Mouse (Mus musculus) embryonic facial prominence, embryonic 15.5 days (tissue): ENCODE results near the gene Acoxl. TPM values are rescaled to one million over a fixed set of nuclear protein-coding genes. Genes with fewer than 3 reads are reported as not detected.

Experiments
- ATAC-seq: fragments of 200-750 bp; cut with Nextera tagmentation; 2 replicates; pipeline ENCODE4 v1.8.0; 2017; ENCODE audit warnings: low read depth, moderate TSS enrichment; ENCODE audit not compliant: insufficient number of reproducible peaks, low FRiP score, low TSS enrichment
- H3K27ac ChIP-seq: fragments of 300-500 bp; sonication (generic); replicated peaks from 2 replicates; pipeline ENCODE4 v1.5.1; 2015; ENCODE audit warnings: mild to moderate bottlenecking, inconsistent platforms
- H3K27me3 ChIP-seq: fragments of 300-500 bp; sonication (generic); 2 replicates; pipeline ENCODE4 v1.6.1; 2015; ENCODE audit warnings: inconsistent platforms
- H3K36me3 ChIP-seq: fragments of 300-500 bp; sonication (generic); 2 replicates; pipeline ENCODE4 v1.6.1; 2015; ENCODE audit warnings: mild to moderate bottlenecking, inconsistent platforms
- H3K4me1 ChIP-seq: fragments of 300-500 bp; sonication (generic); 2 replicates; pipeline ENCODE4 v1.6.1; 2015; ENCODE audit warnings: inconsistent platforms
- H3K4me2 ChIP-seq: fragments of 300-500 bp; sonication (generic); replicated peaks from 2 replicates; pipeline ENCODE4 v1.6.1; 2015; ENCODE audit warnings: mild to moderate bottlenecking, inconsistent platforms
- H3K4me3 ChIP-seq: fragments of 300-500 bp; sonication (generic); replicated peaks from 2 replicates; pipeline ENCODE4 v1.5.1; 2015; ENCODE audit warnings: mild to moderate bottlenecking, inconsistent platforms
- H3K9ac ChIP-seq: fragments of 300-500 bp; sonication (generic); 2 replicates; pipeline ENCODE4 v1.6.1; 2015; ENCODE audit warnings: inconsistent platforms
- H3K9me3 ChIP-seq: fragments of 300-500 bp; sonication (generic); replicated peaks from 2 replicates; pipeline ENCODE4 v1.6.1; 2016; ENCODE audit warnings: inconsistent platforms
- WGBS: fragments of 180-500 bp; shearing (Covaris S2); methylation state at CpG from one replicate; pipeline ENCODE4 v1.1.7; 2015; 5-methylcytosine and 5-hydroxymethylcytosine counted together
- polyA plus RNA-seq: library from polyadenylated mRNA; unstranded; fragments of >200 nt; fragmentation: Nextera tagmentation; extraction: Ambion mirVana; gene quantifications from 2 replicates; pipeline ENCODE4 v1.2.1, GENCODE M21; 2015

The Acoxl gene
- polyA plus RNA-seq, 1 experiment from 2014 or later: 0.15 TPM

DNA sequence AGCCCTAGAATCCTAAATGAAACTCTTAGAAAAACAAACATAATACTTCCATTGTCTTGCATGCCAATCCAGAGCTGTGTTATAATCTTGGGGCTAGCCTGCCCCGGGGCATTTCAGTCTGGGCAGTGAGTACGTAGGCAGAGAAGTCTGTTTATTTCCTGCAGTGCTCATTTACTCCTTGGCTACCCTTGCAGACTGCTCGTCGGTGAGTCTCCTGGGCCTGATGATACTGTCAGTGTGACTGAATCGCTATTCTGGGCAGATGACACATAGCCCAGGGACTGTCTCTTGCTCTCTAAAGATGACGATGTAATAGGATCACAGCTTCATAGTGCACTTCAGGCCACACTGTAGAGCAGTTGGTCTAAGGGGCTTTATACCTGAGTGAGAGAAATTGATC, 56.2 kb downstream of the Acoxl start:
- 0 out of 2 replicates have a peak, but pooled peaks have one; percentile 51 for ATAC-seq
- no peak overlapping the region for H3K4me2 ChIP-seq
- H3K9me3 ChIP-seq: no peaks in the 10 kb centered on the region
- no peak overlapping the region for H3K9ac ChIP-seq
- H3K36me3 ChIP-seq: no peaks in the 10 kb centered on the region
- no peaks in the 10 kb centered on the region for H3K27me3 ChIP-seq
- H3K27ac ChIP-seq: no peak overlapping the region
- no peak overlapping the region for H3K4me3 ChIP-seq
- H3K4me1 ChIP-seq: 0 out of 2 replicates have a peak, but pooled peaks cover 3% of the 10 kb centered on the region
- 19% methylated on average over 6 of the region's 6 CpGs for WGBS

DNA sequence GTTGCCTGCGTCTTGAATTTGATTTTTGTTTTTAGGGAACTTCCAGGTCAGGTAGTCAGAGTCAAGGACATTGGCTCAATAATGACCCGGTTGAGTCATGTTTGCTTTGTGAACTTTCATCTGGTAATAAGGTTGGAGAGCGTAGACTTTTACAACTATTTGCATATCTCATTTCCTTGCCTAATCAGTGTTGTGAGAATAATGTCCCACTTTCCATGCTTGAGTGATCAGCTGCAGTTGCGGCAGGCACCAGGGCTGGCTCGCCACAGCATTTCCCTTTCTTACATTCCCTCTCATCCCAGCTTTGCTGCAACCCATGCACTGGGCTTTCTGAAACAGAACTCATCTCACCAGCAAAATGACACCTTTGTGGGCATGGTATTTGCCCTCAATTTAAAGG, 59.0 kb downstream of the Acoxl start:
- Histone ChIP-seq H3K4me2 (no peak overlapping the region), H3K4me1 (no peaks in the 10 kb centered on the region), H3K4me3 (no peak overlapping the region), H3K27me3 (no peaks in the 10 kb centered on the region; the same call in 1 of the 2 replicates), H3K9ac (no peak overlapping the region), H3K9me3 (no peaks in the 10 kb centered on the region), H3K36me3 (no peaks in the 10 kb centered on the region), H3K27ac (no peak overlapping the region)
- no peak for ATAC-seq
- 78% methylated on average over 5 of the region's 5 CpGs for WGBS

DNA sequence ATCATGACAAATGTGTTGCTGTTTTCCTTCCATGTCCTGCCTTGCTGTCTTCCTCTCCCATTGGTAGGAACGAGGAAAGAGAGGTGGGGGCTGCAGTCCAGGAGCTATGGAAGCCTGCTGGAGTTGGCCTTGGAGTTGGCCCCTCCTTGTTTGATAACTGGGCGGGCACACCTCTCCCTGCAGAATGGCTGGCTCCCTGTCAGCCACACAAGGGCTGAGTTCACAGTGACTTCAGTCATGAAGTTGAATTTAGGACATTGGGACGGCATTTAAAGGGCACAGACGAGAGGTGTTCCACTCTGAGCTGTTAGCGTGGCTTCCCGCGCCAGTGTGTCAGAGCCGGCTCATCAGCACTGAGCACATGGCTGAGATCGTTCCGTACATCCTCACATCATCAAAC, 66.2 kb downstream of the Acoxl start:
- Histone ChIP-seq H3K4me2 (no peak overlapping the region), H3K4me3 (no peak overlapping the region), H3K27ac (no peak overlapping the region), H3K36me3 (no peaks in the 10 kb centered on the region), H3K9me3 (no peaks in the 10 kb centered on the region), H3K4me1 (peaks cover 28% of the 10 kb centered on the region), H3K27me3 (no peaks in the 10 kb centered on the region; the same call in 1 of the 2 replicates), H3K9ac (no peak overlapping the region)
- ATAC-seq: no peak
- 78% methylated on average over 10 of the region's 10 CpGs for WGBS

DNA sequence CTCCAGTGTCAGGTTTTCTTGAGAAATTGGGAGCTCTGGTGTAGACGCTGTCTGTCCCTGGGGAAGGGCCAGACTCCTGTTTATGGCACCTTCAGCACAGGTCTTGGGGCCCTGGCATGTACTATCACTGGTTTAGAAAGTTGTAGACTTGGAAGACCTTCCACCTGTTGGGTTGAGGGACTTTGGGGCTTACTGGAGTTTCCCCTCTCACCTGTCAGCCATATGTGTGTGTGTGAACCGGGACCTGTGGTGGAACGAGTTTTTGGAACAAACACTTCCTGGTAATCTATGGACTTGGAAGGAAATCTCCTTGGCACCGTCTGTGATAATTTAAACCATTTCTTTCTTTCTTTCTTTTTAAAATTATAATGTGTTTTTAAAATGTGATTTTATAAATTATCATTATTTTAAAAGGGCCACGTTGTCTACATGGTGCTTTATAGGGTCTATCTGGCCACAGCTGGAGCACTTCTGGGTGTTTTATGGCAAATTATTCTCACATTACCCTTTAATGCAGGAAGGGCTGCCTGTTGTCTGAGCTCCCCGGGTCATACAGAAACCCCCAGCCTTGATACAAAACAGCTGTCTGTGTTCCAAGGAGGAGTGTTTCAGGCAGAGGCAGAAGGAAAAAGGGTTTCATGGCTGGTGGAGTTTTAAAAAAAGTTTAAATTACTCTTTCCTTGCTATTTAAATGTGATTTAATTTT, 68.5 kb downstream of the Acoxl start:
- Histone ChIP-seq H3K4me3 (no peak overlapping the region), H3K36me3 (no peaks in the 10 kb centered on the region), H3K9ac (no peak overlapping the region), H3K9me3 (no peaks in the 10 kb centered on the region), H3K27me3 (no peaks in the 10 kb centered on the region), H3K4me1 (peaks cover 28% of the 10 kb centered on the region), H3K27ac (no peak overlapping the region), H3K4me2 (no peak overlapping the region)
- no peak for ATAC-seq
- WGBS: 19% methylated on average over 6 of the region's 6 CpGs

DNA sequence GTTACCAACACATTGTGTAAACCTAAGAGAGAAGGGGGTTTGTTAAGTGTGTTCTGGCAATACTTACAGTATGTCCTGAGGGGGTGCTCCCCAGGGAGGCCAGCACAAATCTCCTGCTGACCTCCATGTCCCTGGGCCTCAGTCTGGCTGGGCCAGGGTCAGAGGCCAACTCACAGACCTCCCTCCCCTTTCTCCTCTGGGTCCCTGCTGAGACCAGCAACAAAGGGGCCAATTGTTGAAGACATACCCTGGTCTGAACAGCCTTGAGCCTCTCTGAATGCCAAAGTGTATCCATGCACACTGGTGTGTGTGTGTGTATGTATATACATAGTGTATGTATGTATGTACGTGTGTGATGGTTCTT, 69.0 kb downstream of the Acoxl start:
- Histone ChIP-seq H3K4me1 (peaks cover 28% of the 10 kb centered on the region), H3K36me3 (no peaks in the 10 kb centered on the region), H3K4me3 (no peak overlapping the region), H3K9ac (no peak overlapping the region), H3K27ac (peak overlapping the region; percentile 63), H3K4me2 (no peak overlapping the region), H3K9me3 (no peaks in the 10 kb centered on the region), H3K27me3 (no peaks in the 10 kb centered on the region)
- 27% methylated on average over 1 of the region's 1 CpGs for WGBS
- no peak for ATAC-seq

DNA sequence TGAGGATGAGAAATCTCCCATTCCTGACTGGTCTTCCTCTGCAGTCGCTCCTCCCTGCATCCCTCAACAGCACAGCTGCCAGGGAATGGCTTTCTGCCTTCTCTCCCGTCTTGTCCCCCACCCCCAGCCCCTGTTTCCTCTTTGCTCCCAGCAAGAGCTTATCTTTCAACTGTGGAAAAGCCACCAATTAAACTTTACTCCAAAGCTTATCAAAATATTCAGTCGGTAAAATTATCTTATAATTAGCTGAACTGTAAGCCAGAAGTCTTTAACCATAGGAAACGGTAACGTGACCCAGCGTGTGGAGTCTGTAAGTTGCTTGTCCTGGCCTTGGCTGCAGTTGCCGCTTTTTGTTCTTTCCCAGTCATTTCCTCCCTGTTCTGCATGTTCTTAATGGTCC, 70.2 kb downstream of the Acoxl start:
- no peak overlapping the region for H3K9ac ChIP-seq
- H3K4me3 ChIP-seq: no peak overlapping the region
- H3K4me2 ChIP-seq: no peak overlapping the region
- H3K27ac ChIP-seq: no peak overlapping the region
- WGBS: 19% methylated on average over 7 of the region's 7 CpGs
- H3K36me3 ChIP-seq: no peaks in the 10 kb centered on the region
- no peaks in the 10 kb centered on the region for H3K9me3 ChIP-seq
- no peaks in the 10 kb centered on the region for H3K27me3 ChIP-seq
- H3K4me1 ChIP-seq: peaks cover 28% of the 10 kb centered on the region
- no peak for ATAC-seq

DNA sequence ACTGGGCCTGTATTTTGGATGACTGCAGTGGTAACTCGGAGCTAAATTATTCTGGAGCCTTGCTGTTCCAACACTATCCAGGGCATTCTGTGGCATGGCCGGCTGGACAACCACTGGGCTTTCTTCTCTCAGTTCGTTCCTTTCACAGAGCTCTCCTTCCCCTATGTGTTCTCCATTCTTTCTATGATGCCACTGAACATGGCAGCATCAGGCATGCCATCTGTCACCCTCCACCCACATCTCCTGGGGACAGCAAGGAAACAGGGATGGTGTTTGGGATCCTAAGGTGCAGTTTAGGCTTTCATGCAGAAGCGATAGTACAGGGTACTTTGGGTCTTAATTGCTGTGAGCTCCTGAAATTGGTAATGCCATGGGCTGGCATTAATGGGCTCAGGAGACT, 71.1 kb downstream of the Acoxl start:
- H3K27me3 ChIP-seq: no peaks in the 10 kb centered on the region
- ATAC-seq: no peak
- H3K4me1 ChIP-seq: peaks cover 28% of the 10 kb centered on the region
- no peaks in the 10 kb centered on the region for H3K36me3 ChIP-seq
- H3K4me2 ChIP-seq: no peak overlapping the region
- H3K27ac ChIP-seq: no peak overlapping the region
- no peak overlapping the region for H3K9ac ChIP-seq
- no peaks in the 10 kb centered on the region for H3K9me3 ChIP-seq
- WGBS: 81% methylated on average over 4 of the region's 4 CpGs
- no peak overlapping the region for H3K4me3 ChIP-seq

DNA sequence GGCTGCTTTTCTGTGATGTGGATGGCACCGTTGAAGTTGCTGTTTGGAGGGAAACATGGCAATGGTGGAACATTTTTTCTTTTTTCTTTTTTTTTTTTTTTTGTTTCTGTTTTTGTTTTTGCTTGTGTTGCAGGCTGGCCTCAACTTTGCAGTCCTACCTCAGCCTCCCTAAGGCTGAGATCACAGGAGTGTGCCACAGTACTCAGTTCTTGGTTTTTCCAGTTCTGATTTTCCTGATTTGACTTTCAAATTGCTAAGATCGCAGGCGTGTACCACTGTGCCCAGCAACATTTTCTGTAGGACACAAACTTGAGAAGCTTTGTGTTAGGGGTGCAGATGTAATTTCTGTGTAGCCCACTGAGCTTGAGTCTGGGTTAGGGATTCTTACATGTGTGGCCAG, 72.9 kb downstream of the Acoxl start:
- H3K27ac ChIP-seq: no peak overlapping the region
- peaks cover 22% of the 10 kb centered on the region for H3K4me1 ChIP-seq
- H3K9me3 ChIP-seq: no peaks in the 10 kb centered on the region
- no peaks in the 10 kb centered on the region for H3K36me3 ChIP-seq
- H3K4me3 ChIP-seq: no peak overlapping the region
- ATAC-seq: no peak
- H3K4me2 ChIP-seq: no peak overlapping the region
- no peaks in the 10 kb centered on the region for H3K27me3 ChIP-seq
- WGBS: 56% methylated on average over 3 of the region's 3 CpGs
- H3K9ac ChIP-seq: no peak overlapping the region

DNA sequence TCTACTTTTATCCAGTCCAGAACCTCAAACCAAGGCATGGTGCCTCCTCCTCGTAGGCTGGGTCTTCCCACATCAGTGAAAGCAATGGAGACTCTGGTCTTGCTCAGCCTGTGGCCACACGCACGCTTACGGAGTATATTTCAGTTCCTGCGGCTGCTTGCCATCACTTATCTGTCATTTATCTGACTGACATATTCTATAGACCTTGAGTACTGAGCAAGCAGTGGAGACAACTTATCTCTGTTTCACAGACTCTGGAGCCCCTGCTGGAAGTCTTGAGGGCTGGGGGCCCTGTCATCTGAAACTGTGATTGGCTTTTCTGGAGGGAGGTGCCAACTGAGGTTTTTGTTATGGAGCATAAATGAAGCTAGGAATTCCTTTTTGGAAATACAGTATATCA, 75.4 kb downstream of the Acoxl start:
- no peaks in the 10 kb centered on the region for H3K27me3 ChIP-seq
- peaks cover under 1% of the 10 kb centered on the region; the same call in 1 of the 2 replicates for H3K4me1 ChIP-seq
- ATAC-seq: no peak
- no peak overlapping the region for H3K9ac ChIP-seq
- 74% methylated on average over 5 of the region's 5 CpGs for WGBS
- H3K27ac ChIP-seq: no peak overlapping the region
- H3K4me3 ChIP-seq: no peak overlapping the region
- H3K4me2 ChIP-seq: no peak overlapping the region
- no peaks in the 10 kb centered on the region for H3K9me3 ChIP-seq
- H3K36me3 ChIP-seq: no peaks in the 10 kb centered on the region

DNA sequence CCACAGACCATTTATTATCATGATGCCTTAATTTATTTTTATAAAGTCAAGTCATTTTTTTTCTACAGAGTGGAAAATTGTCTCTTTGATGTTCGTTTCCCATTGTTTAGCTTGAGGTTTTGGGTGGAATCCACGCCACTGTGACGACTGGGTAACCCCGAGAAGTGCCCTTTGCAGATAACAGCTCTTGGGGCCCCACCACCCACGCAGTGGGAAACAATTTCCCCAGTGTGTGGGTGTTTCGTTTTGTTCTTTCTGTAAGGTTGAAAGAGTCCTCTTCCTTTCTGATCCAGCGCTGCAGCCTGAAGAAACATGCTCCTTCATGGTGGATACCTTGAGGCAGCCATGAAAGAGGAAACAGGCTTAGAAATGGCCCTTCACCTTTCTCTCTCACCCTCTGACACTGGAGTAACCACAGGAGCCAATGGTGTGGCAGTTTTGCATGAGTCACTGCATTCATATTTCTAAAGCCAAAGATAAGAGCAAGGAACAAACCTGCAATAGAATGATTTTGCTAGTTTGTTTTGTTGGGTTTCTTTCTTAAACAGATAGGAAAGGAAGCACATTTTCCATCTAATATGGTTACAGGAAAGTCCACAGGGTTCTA, 78.2 kb downstream of the Acoxl start:
- H3K4me1 ChIP-seq: peaks cover 2% of the 10 kb centered on the region; the same call in 1 of the 2 replicates
- 61% methylated on average over 7 of the region's 7 CpGs for WGBS
- ATAC-seq: no peak
- no peak overlapping the region for H3K9ac ChIP-seq
- no peak overlapping the region for H3K4me3 ChIP-seq
- H3K9me3 ChIP-seq: no peaks in the 10 kb centered on the region
- no peak overlapping the region for H3K27ac ChIP-seq
- H3K36me3 ChIP-seq: no peaks in the 10 kb centered on the region
- no peaks in the 10 kb centered on the region for H3K27me3 ChIP-seq
- H3K4me2 ChIP-seq: no peak overlapping the region

DNA sequence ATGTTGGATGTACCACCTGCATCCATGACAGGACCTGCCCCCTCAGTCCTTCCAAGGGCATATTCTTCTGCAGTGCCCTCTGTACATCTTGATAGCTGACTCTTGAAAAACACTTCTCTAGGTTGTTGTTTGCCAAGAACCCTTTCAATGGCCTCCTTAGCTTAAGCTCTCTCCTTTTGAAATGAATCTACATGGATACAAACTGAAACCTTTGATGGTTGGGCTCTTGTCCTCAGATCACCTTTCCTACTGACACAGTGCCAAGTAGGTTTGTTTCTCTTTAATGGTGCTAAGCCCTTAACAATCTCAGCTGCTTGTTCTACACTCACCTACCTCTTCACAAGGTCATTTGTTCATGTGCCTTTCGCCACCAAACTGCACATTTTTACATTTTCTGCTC, 81.1 kb downstream of the Acoxl start:
- Histone ChIP-seq H3K27ac (no peak overlapping the region), H3K27me3 (no peaks in the 10 kb centered on the region), H3K4me1 (peaks cover 9% of the 10 kb centered on the region; the same call in 1 of the 2 replicates), H3K4me3 (no peak overlapping the region), H3K9ac (no peak overlapping the region), H3K4me2 (no peak overlapping the region), H3K36me3 (no peaks in the 10 kb centered on the region), H3K9me3 (no peaks in the 10 kb centered on the region)
- ATAC-seq: no peak
- 82% methylated on average over 1 of the region's 1 CpGs for WGBS
